11 mouse cellular contexts compared by ENCODE assay signal in the genomic region with DNA sequence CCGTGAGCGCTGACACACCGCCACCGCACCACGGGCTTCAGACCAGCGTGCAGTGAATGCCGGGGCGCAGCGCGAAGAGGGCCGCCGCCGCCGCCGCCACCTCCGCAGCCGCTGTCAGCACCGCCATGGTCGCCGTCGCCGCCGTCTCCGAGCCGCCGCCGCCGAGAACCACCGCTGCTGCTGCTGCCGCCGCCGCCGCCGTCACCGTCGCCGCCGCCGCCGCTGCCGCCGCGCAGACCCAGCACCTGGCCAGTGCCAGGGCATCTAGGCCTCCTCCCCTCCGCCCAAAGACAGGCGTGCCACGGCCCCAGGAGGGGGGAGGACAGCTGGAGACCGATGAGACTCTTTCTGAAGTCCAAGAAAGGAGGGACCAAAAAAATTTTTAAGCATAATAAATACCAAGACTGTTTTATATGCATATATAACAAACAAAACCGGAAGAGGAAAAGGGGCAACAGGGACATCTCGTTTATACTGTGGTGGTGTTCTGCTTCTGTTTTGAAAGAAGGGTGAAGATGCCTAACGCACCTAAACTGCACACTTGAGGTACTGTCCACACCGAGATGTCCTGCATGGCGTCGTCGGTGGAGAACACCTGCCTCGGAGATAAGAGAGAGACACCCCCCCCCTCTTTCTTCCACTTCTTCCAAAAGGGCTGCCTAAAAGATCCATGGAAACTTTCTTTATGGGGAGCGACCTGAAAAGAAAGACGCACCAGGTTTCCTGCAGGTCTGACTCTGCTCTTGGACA. TPM values are rescaled to one million over a fixed set of nuclear protein-coding genes. Genes with fewer than 3 reads are reported as not detected.
DNase-seq lines count a peak whose midpoint lies in the region; ATAC-seq lines count a peak whose summit lies in the region.
"Had no signal": no experiment of that assay in that cellular context is flagged by ENCODE, and none has a peak within 500 bp of the region (broad histone marks: within the 10 kb centered on the region; RNA-seq: fewer than 3 reads in every experiment).

No protein-coding gene starts in this region.

- peak; percentile 39 for DNase-seq in embryo, embryonic 10.5 days (ENCODE audit: low spot score)
- DNase-seq in embryo, embryonic 9.5 days (ENCODE audit: extremely low spot score) = no peak
- peak; percentile 39 for DNase-seq in retina, postnatal 1 day
- DNase-seq in retina, embryonic 14.5 days (ENCODE audit: low spot score) = no peak
- DNase-seq in right cerebral cortex, postnatal 14 days = no peak
- no peak for DNase-seq in T-cell, adult 2 months (ENCODE audit: low spot score)
- DNase-seq: thymus, postnatal 25 days had no signal

- H3K9ac ChIP-seq in limb, embryonic 12.5 days (replicated peaks) = 0 out of 2 replicates have a peak overlapping the region, but pooled peaks have one; percentile 27
- H3K9ac ChIP-seq: liver, embryonic 15.5 days had no signal

- H3K27ac ChIP-seq in limb, embryonic 12.5 days = no peak overlapping the region
- H3K27ac ChIP-seq: liver, embryonic 15.5 days had no signal

- H3K36me3 ChIP-seq in limb, embryonic 12.5 days = no peaks in the 10 kb centered on the region
- H3K36me3 ChIP-seq: liver, embryonic 15.5 days had no signal

- no peak for ATAC-seq in limb, embryonic 12.5 days (ENCODE audit: insufficient number of reproducible peaks, insufficient read depth, low FRiP score, low TSS enrichment, low read depth)
- ATAC-seq in monocyte, adult 5-6 weeks (replicated peaks; ENCODE audit: insufficient number of reproducible peaks, low FRiP score, low TSS enrichment, poor library complexity, severe bottlenecking) = no peak

- H3K4me3 ChIP-seq in limb, embryonic 12.5 days (replicated peaks) = peak overlapping the region; percentile 52

- WGBS in limb, embryonic 12.5 days = under 1% methylated on average over 42 of the region's 57 CpGs

- peaks cover 86% of the 10 kb centered on the region for H3K27me3 ChIP-seq in limb, embryonic 12.5 days

- no peaks in the 10 kb centered on the region for H3K9me3 ChIP-seq in limb, embryonic 12.5 days
- H3K9me3 ChIP-seq: liver, embryonic 15.5 days had no signal

- H3K4me1 ChIP-seq in limb, embryonic 12.5 days (replicated peaks) = peaks cover 34% of the 10 kb centered on the region

- peak overlapping the region; percentile 79 for H3K4me2 ChIP-seq in limb, embryonic 12.5 days

RNA-seq across cellular contexts. Expression of a gene that starts 3.2 kb away (rescaled TPM):
- polyA plus RNA-seq in limb, embryonic 12.5 days (2016; fragmentation: Nextera tagmentation; extraction: Ambion mirVana) = 0.50 and 0.93 TPM in 2 replicates
- not detected in 3 replicates for total RNA-seq in monocyte, adult 5-6 weeks (2017)
- polyA plus RNA-seq: C2C12 had no signal

Comparison
In these comparisons a context has a peak if more than half of its experiments do, and no peak if none do; other contexts are left out.
1. DNase-seq: peak in embryo, embryonic 10.5 days (single experiment) and retina, postnatal 1 day (single experiment); none in embryo, embryonic 9.5 days (single experiment), retina, embryonic 14.5 days (single experiment), right cerebral cortex, postnatal 14 days (single experiment) and T-cell, adult 2 months (single experiment).